In genomic region chr2:34962893-34963292, GRCm38 (mm10) we compare ENCODE assay signal across 10 mouse cellular contexts. TPM values are rescaled to one million over a fixed set of nuclear protein-coding genes. Genes with fewer than 3 reads are reported as not detected.
DNase-seq lines count a peak whose midpoint lies in the region; ATAC-seq lines count a peak whose summit lies in the region.
"Had no signal": no experiment of that assay in that cellular context is flagged by ENCODE, and none has a peak within 500 bp of the region (broad histone marks: within the 10 kb centered on the region; RNA-seq: fewer than 3 reads in every experiment).

No protein-coding gene starts in this region.

- no peak overlapping the region for H3K27ac ChIP-seq in heart, embryonic 11.5 days (ENCODE audit: low read depth, low read length)
- peak overlapping the region; percentile 82 for H3K27ac ChIP-seq in brown adipose tissue, adult 24 weeks (replicated peaks; ENCODE audit: low read depth, low read length)
- no peak overlapping the region for H3K27ac ChIP-seq in midbrain, embryonic 16.5 days (ENCODE audit: low read length)
- no peak overlapping the region for H3K27ac ChIP-seq in hindbrain, embryonic 13.5 days

- H3K4me1 ChIP-seq in heart, embryonic 11.5 days (ENCODE audit: control insufficient read depth, insufficient read depth, low read length): peaks cover 7% of the 10 kb centered on the region; the same call in 1 of the 2 replicates
- H3K4me1 ChIP-seq in brown adipose tissue, adult 24 weeks (ENCODE audit: control insufficient read depth, insufficient read depth, insufficient read length, low read length): peaks cover 13% of the 10 kb centered on the region; the same call in 1 of the 2 replicates
- no peaks in the 10 kb centered on the region for H3K4me1 ChIP-seq in midbrain, embryonic 16.5 days (ENCODE audit: control insufficient read depth, insufficient read depth, low read length)
- H3K4me1 ChIP-seq in hindbrain, embryonic 13.5 days (replicated peaks): peaks cover 7% of the 10 kb centered on the region; the same call in 1 of the 2 replicates

- 76% methylated on average over 9 of the region's 9 CpGs for WGBS in heart, embryonic 11.5 days (ENCODE audit: insufficient replicate concordance)
- 89% methylated on average over 9 of the region's 9 CpGs for WGBS in midbrain, embryonic 16.5 days
- WGBS in hindbrain, embryonic 13.5 days: 93% methylated on average over 9 of the region's 9 CpGs

- no peak overlapping the region for H3K4me3 ChIP-seq in heart, embryonic 11.5 days (ENCODE audit: low read depth, low read length)
- H3K4me3 ChIP-seq in brown adipose tissue, adult 24 weeks (ENCODE audit: insufficient read depth, low read depth, low read length): peak overlapping the region; percentile 29
- no peak overlapping the region for H3K4me3 ChIP-seq in midbrain, embryonic 16.5 days (ENCODE audit: low read depth, low read length)
- no peak overlapping the region for H3K4me3 ChIP-seq in hindbrain, embryonic 13.5 days

- H3K9ac ChIP-seq in heart, embryonic 11.5 days (ENCODE audit: low read depth, low read length): no peak overlapping the region
- no peak overlapping the region for H3K9ac ChIP-seq in midbrain, embryonic 16.5 days (ENCODE audit: low read depth, low read length)
- no peak overlapping the region for H3K9ac ChIP-seq in hindbrain, embryonic 13.5 days

- H3K4me2 ChIP-seq in heart, embryonic 11.5 days: no peak overlapping the region
- no peak overlapping the region for H3K4me2 ChIP-seq in midbrain, embryonic 16.5 days (ENCODE audit: low read length)
- H3K4me2 ChIP-seq in hindbrain, embryonic 13.5 days: no peak overlapping the region

- ATAC-seq in heart, embryonic 11.5 days (replicated peaks; ENCODE audit: insufficient number of reproducible peaks, low FRiP score, low TSS enrichment): no peak
- ATAC-seq in midbrain, embryonic 16.5 days: no peak
- no peak for ATAC-seq in hindbrain, embryonic 13.5 days (ENCODE audit: low FRiP score)
- ATAC-seq: intestine, embryonic 16.5 days had no signal

- no peaks in the 10 kb centered on the region for H3K9me3 ChIP-seq in heart, embryonic 11.5 days (replicated peaks; ENCODE audit: control insufficient read depth, low read length)
- no peaks in the 10 kb centered on the region for H3K9me3 ChIP-seq in midbrain, embryonic 16.5 days (replicated peaks; ENCODE audit: control insufficient read depth, low read length, poor library complexity, severe bottlenecking)
- no peaks in the 10 kb centered on the region for H3K9me3 ChIP-seq in hindbrain, embryonic 13.5 days

- peak; percentile 53 for DNase-seq in heart, adult 8-10 months (ENCODE audit: low spot score)
- peak; percentile 27 for DNase-seq in 3134 (ENCODE audit: extremely low read depth, insufficient read length, low spot score)
- peak; percentile 87 to 93 for DNase-seq in natural killer cell, adult 2 months (ENCODE audit: low spot score in 2 of 2)
- DNase-seq in cerebellum, adult 8-10 months: no peak
- DNase-seq: adrenal gland, adult 8-10 months had no signal

- H3K27me3 ChIP-seq in heart, embryonic 11.5 days (ENCODE audit: control insufficient read depth, insufficient read depth, low read length): no peaks in the 10 kb centered on the region
- H3K27me3 ChIP-seq in midbrain, embryonic 16.5 days (ENCODE audit: control insufficient read depth, insufficient read depth, low read depth, low read length): no peaks in the 10 kb centered on the region
- peaks cover 7% of the 10 kb centered on the region for H3K27me3 ChIP-seq in hindbrain, embryonic 13.5 days

- no peaks in the 10 kb centered on the region for H3K36me3 ChIP-seq in heart, embryonic 11.5 days (ENCODE audit: control insufficient read depth, insufficient read depth, low read length)
- H3K36me3 ChIP-seq in midbrain, embryonic 16.5 days (ENCODE audit: control insufficient read depth, insufficient read depth, low read length): no peaks in the 10 kb centered on the region
- no peaks in the 10 kb centered on the region for H3K36me3 ChIP-seq in hindbrain, embryonic 13.5 days

RNA-seq across cellular contexts. Expression of gene Traf1, which starts 1.3 kb away (rescaled TPM):
- total RNA-seq in heart, adult 8-10 months (2022): 1 to 10 TPM; 1.1 to 2.6 (median 1.2) TPM
- polyA plus RNA-seq in heart, embryonic 11.5 days (2014; fragmentation: Nextera tagmentation; extraction: Ambion mirVana): 0.65 and 1.3 TPM in 2 replicates
- not detected in 2 replicates for polyA plus RNA-seq in brown adipose tissue, adult 24 weeks (2012; ENCODE audit: insufficient read depth, insufficient read length, missing spikeins)
- 2.8 and 4.9 TPM in 2 replicates for polyA plus RNA-seq in midbrain, embryonic 16.5 days (2015; fragmentation: Nextera tagmentation; extraction: Ambion mirVana)
- 0.73 and 1.9 TPM in 2 replicates for polyA plus RNA-seq in hindbrain, embryonic 13.5 days (2015; fragmentation: Nextera tagmentation; extraction: Ambion mirVana)

RNA-seq across cellular contexts. Expression of gene Phf19, which starts 49.1 kb away (rescaled TPM):
- 1 to 10 TPM in 2 of 4 experiments, under 1 TPM in 2; 0.66 to 1.5 (median 1.2) TPM for total RNA-seq in heart, adult 8-10 months (2022)
- polyA plus RNA-seq in heart, embryonic 11.5 days (2014; fragmentation: Nextera tagmentation; extraction: Ambion mirVana): 2.7 and 5.3 TPM in 2 replicates
- polyA plus RNA-seq in brown adipose tissue, adult 24 weeks (2012; ENCODE audit: insufficient read depth, insufficient read length, missing spikeins): 2.3 and 2.4 TPM in 2 replicates
- 1.4 and 2.0 TPM in 2 replicates for polyA plus RNA-seq in midbrain, embryonic 16.5 days (2015; fragmentation: Nextera tagmentation; extraction: Ambion mirVana)
- 1.1 and 1.3 TPM in 2 replicates for polyA plus RNA-seq in hindbrain, embryonic 13.5 days (2015; fragmentation: Nextera tagmentation; extraction: Ambion mirVana)
